Mouse (Mus musculus) heart, adult 2 months (tissue): ENCODE measurements around the gene Npc1l1.

ENCODE experiments used
- CTCF ChIP-seq: fragments of 200-600 bp; IDR thresholded peaks from 2 replicates; pipeline ENCODE4 v1.8.1; 2022; ENCODE audit warnings: antibody characterized with exemption, mild to moderate bottlenecking, moderate library complexity
- EP300 ChIP-seq: fragments of 200-500 bp; IDR thresholded peaks from 2 replicates; pipeline ENCODE4 v1.6.1; 2011; ENCODE audit warnings: low read depth, low read length, control low read depth; ENCODE audit not compliant: insufficient read depth
- POLR2A ChIP-seq: fragments of 200-500 bp; IDR thresholded peaks from 2 replicates; pipeline ENCODE4 v1.6.1; 2011; ENCODE audit warnings: mild to moderate bottlenecking, low read depth, low read length, control low read depth; ENCODE audit not compliant: insufficient read depth

- TF ChIP-seq POLR2A (no peak), CTCF (no peak), EP300 (no peak)
Measured at GRCm38 (mm10) chr11:6164781-6165180, 65.2 kb downstream of the Npc1l1 start.
